Mouse (Mus musculus): ENCODE data around the gene Rps25. TPM values are rescaled to one million over a fixed set of nuclear protein-coding genes. Genes with fewer than 3 reads are reported as not detected.
A peak's percentile ranks its signal among the peaks of the same experiment; 100 is the strongest.
"Not testable (repeated sequence)": the region's sequence is repeated elsewhere in the genome, so short reads cannot be mapped to it uniquely, and the experiment has no call there.

The Rps25 gene
- polyA plus RNA-seq, 1 experiment from 2014 or later, result 952 TPM

GRCm38 (mm10) chr9:44419730-44420129, 12.8 kb downstream of the Rps25 start:
- H3K4me2 ChIP-seq; H3K27ac ChIP-seq (replicated peaks); H3K27me3 ChIP-seq; H3K4me3 ChIP-seq (replicated peaks); H3K9me3 ChIP-seq (replicated peaks); H3K9ac ChIP-seq; ATAC-seq (ENCODE audit: insufficient read depth): not testable (repeated sequence)
- H3K36me3 ChIP-seq (replicated peaks), result peaks cover 12% of the 10 kb centered on the region
- 75% methylated on average over 9 of the region's 9 CpGs for WGBS (ENCODE audit: insufficient replicate concordance)
- H3K4me1 ChIP-seq (replicated peaks), result peaks cover 24% of the 10 kb centered on the region

- peaks cover 8% of the 10 kb centered on the region; the same call in 1 of the 2 replicates for H3K36me3 ChIP-seq (replicated peaks)
- no peaks in the 10 kb centered on the region for H3K9me3 ChIP-seq (replicated peaks)
- no peak overlapping the region for H3K27ac ChIP-seq (replicated peaks)
- no peaks in the 10 kb centered on the region for H3K27me3 ChIP-seq
- 54% methylated on average over 5 of the region's 5 CpGs for WGBS (ENCODE audit: insufficient replicate concordance)
- H3K9ac ChIP-seq, result no peak overlapping the region
- no peak for ATAC-seq (ENCODE audit: insufficient read depth)
- H3K4me1 ChIP-seq (replicated peaks), result peaks cover 24% of the 10 kb centered on the region
- no peak overlapping the region for H3K4me2 ChIP-seq
- H3K4me3 ChIP-seq (replicated peaks), result no peak overlapping the region
Measured at GRCm38 (mm10) chr9:44420280-44420898, 13.4 kb downstream of the Rps25 start.

GRCm38 (mm10) chr9:44423576-44423975, 16.6 kb downstream of the Rps25 start:
- Histone ChIP-seq H3K27me3 (no peaks in the 10 kb centered on the region), H3K9me3 (replicated peaks) (no peaks in the 10 kb centered on the region), H3K4me2 (no peak overlapping the region), H3K27ac (replicated peaks) (no peak overlapping the region), H3K4me3 (replicated peaks) (no peak overlapping the region), H3K36me3 (replicated peaks) (no peaks in the 10 kb centered on the region), H3K4me1 (replicated peaks) (peaks cover 4% of the 10 kb centered on the region), H3K9ac (no peak overlapping the region)
- ATAC-seq (ENCODE audit: insufficient read depth), result no peak
- 56% methylated on average over 4 of the region's 4 CpGs for WGBS (ENCODE audit: insufficient replicate concordance)

GRCm38 (mm10) chr9:44432577-44433185, 25.7 kb downstream of the Rps25 start:
- ATAC-seq (ENCODE audit: insufficient read depth), result no peak
- Histone ChIP-seq H3K36me3 (replicated peaks) (no peaks in the 10 kb centered on the region), H3K9me3 (replicated peaks) (no peaks in the 10 kb centered on the region), H3K4me2 (no peak overlapping the region), H3K27ac (replicated peaks) (no peak overlapping the region), H3K27me3 (peaks cover 5% of the 10 kb centered on the region; the same call in 1 of the 2 replicates), H3K4me3 (replicated peaks) (no peak overlapping the region), H3K4me1 (replicated peaks) (no peaks in the 10 kb centered on the region), H3K9ac (no peak overlapping the region)
- WGBS (ENCODE audit: insufficient replicate concordance), result 36% methylated on average over 5 of the region's 5 CpGs

GRCm38 (mm10) chr9:44435747-44436146, 28.8 kb downstream of the Rps25 start:
- Histone ChIP-seq H3K36me3 (replicated peaks) (no peaks in the 10 kb centered on the region), H3K27ac (replicated peaks) (no peak overlapping the region; the same call in 1 of the 2 replicates), H3K27me3 (peaks cover 5% of the 10 kb centered on the region; the same call in 1 of the 2 replicates), H3K4me1 (replicated peaks) (no peaks in the 10 kb centered on the region), H3K4me3 (replicated peaks) (no peak overlapping the region), H3K9ac (no peak overlapping the region), H3K4me2 (no peak overlapping the region), H3K9me3 (replicated peaks) (no peaks in the 10 kb centered on the region)
- ATAC-seq (ENCODE audit: insufficient read depth), result no peak
- 12% methylated on average over 6 of the region's 6 CpGs for WGBS (ENCODE audit: insufficient replicate concordance)

GRCm38 (mm10) chr9:44440961-44441360, 34.0 kb downstream of the Rps25 start, which contains the start of gene Foxr1:
Gene Foxr1 (minus strand): TSS chr9:44441136.
- WGBS (ENCODE audit: insufficient replicate concordance), result 70% methylated on average over 19 of the region's 19 CpGs
- Histone ChIP-seq H3K27me3 (no peaks in the 10 kb centered on the region; the same call in 1 of the 2 replicates), H3K4me1 (replicated peaks) (no peaks in the 10 kb centered on the region), H3K27ac (replicated peaks) (no peak within 1 kb of the TSS), H3K9me3 (replicated peaks) (no peaks in the 10 kb centered on the region), H3K4me2 (no peak within 1 kb of the TSS), H3K36me3 (replicated peaks) (no peaks in the 10 kb centered on the region), H3K9ac (no peak within 1 kb of the TSS), H3K4me3 (replicated peaks) (no peak within 1 kb of the TSS)
- ATAC-seq (ENCODE audit: insufficient read depth), result no peak

GRCm38 (mm10) chr9:44444402-44445025, 37.6 kb downstream of the Rps25 start:
- not testable (repeated sequence) for H3K36me3 ChIP-seq (replicated peaks); H3K4me2 ChIP-seq; ATAC-seq (ENCODE audit: insufficient read depth); H3K9ac ChIP-seq; H3K4me1 ChIP-seq (replicated peaks); H3K4me3 ChIP-seq (replicated peaks); H3K27ac ChIP-seq (replicated peaks); H3K9me3 ChIP-seq (replicated peaks); H3K27me3 ChIP-seq
- WGBS (ENCODE audit: insufficient replicate concordance), result 66% methylated on average over 7 of the region's 7 CpGs

GRCm38 (mm10) chr9:44450387-44450786, 43.4 kb downstream of the Rps25 start:
- Histone ChIP-seq H3K9me3 (replicated peaks) (no peaks in the 10 kb centered on the region), H3K9ac (no peak overlapping the region), H3K4me3 (replicated peaks) (no peak overlapping the region), H3K27me3 (peaks cover 22% of the 10 kb centered on the region), H3K27ac (replicated peaks) (no peak overlapping the region), H3K4me1 (replicated peaks) (no peaks in the 10 kb centered on the region), H3K36me3 (replicated peaks) (no peaks in the 10 kb centered on the region), H3K4me2 (no peak overlapping the region)
- no peak for ATAC-seq (ENCODE audit: insufficient read depth)

GRCm38 (mm10) chr9:44454132-44454890, 47.4 kb downstream of the Rps25 start:
- ATAC-seq (ENCODE audit: insufficient read depth), result peak; percentile 37; the same call in 1 of the 2 replicates
- Histone ChIP-seq H3K9ac (no peak overlapping the region), H3K4me2 (no peak overlapping the region)

GRCm38 (mm10) chr9:44454891-44455220, 47.9 kb downstream of the Rps25 start, which contains the start of gene Upk2:
Gene Upk2 (minus strand): TSS chr9:44454976.
- H3K4me2 ChIP-seq, result no peak within 1 kb of the TSS
- peaks cover 48% of the 10 kb centered on the region for H3K27me3 ChIP-seq
- H3K27ac ChIP-seq (replicated peaks), result no peak within 1 kb of the TSS
- 31% methylated on average over 4 of the region's 4 CpGs for WGBS (ENCODE audit: insufficient replicate concordance)
- no peak within 1 kb of the TSS for H3K4me3 ChIP-seq (replicated peaks)
- ATAC-seq (ENCODE audit: insufficient read depth), result no peak
- no peaks in the 10 kb centered on the region for H3K4me1 ChIP-seq (replicated peaks)
- H3K36me3 ChIP-seq (replicated peaks), result no peaks in the 10 kb centered on the region
- H3K9ac ChIP-seq, result no peak within 1 kb of the TSS
- no peaks in the 10 kb centered on the region for H3K9me3 ChIP-seq (replicated peaks)

More at GRCm38 (mm10) chr9:44454132-44454890, 47.4 kb downstream of the Rps25 start:
- peaks cover 48% of the 10 kb centered on the region for H3K27me3 ChIP-seq
- H3K4me3 ChIP-seq (replicated peaks), result no peak overlapping the region
- no peak overlapping the region for H3K27ac ChIP-seq (replicated peaks)
- H3K9me3 ChIP-seq (replicated peaks), result no peaks in the 10 kb centered on the region
- H3K4me1 ChIP-seq (replicated peaks), result no peaks in the 10 kb centered on the region
- WGBS (ENCODE audit: insufficient replicate concordance), result 13% methylated on average over 14 of the region's 14 CpGs
- no peaks in the 10 kb centered on the region for H3K36me3 ChIP-seq (replicated peaks)
